Mouse (Mus musculus) heart, postnatal 25 days (tissue): Measurements from ENCODE around the gene B020031M17Rik. TPM values are rescaled to one million over a fixed set of nuclear protein-coding genes. Genes with fewer than 3 reads are reported as not detected.

Experiments
- total RNA-seq, 2 experiments: library from RNA; stranded (reverse); gene quantifications; 2 replicates each; pipeline ENCODE4 v1.2.3; 2021

The B020031M17Rik gene
- total RNA-seq, 2 experiments from 2014 or later: not detected

Other genes starting within 250 kb of the B020031M17Rik start
- gene Nim1k, start 194.9 kb downstream of the B020031M17Rik start, total RNA-seq: 1 to 10 TPM; 1.1 to 1.3 TPM
- 10 to 100 TPM; 19.0 to 20.2 TPM for gene Zfp131, start 159.9 kb downstream of the B020031M17Rik start, total RNA-seq
- gene AF067063, start 120.6 kb downstream of the B020031M17Rik start, total RNA-seq: not detected
- gene D13Ertd608e, start 114.8 kb downstream of the B020031M17Rik start, total RNA-seq: not detected
- not detected for gene Tcstv1, start 56.0 kb downstream of the B020031M17Rik start, total RNA-seq
- gene Gm21761, start 21.5 kb downstream of the B020031M17Rik start, total RNA-seq: not detected
- gene Gm36079, start 76.2 kb upstream of the B020031M17Rik start, total RNA-seq: not detected
- gene Gm21188, start 101.4 kb upstream of the B020031M17Rik start, total RNA-seq: under 1 TPM; 0.39 to 0.49 TPM
- gene Gm20767, start 189.4 kb upstream of the B020031M17Rik start, total RNA-seq: not detected
- gene Gm21818, start 221.6 kb upstream of the B020031M17Rik start, total RNA-seq: not detected